Mouse (Mus musculus): ENCODE data around the gene Scaper. TPM values are rescaled to one million over a fixed set of nuclear protein-coding genes. Genes with fewer than 3 reads are reported as not detected.

Scaper gene
- polyA plus RNA-seq, 1 experiment from 2014 or later, result 15.1 TPM

DNA sequence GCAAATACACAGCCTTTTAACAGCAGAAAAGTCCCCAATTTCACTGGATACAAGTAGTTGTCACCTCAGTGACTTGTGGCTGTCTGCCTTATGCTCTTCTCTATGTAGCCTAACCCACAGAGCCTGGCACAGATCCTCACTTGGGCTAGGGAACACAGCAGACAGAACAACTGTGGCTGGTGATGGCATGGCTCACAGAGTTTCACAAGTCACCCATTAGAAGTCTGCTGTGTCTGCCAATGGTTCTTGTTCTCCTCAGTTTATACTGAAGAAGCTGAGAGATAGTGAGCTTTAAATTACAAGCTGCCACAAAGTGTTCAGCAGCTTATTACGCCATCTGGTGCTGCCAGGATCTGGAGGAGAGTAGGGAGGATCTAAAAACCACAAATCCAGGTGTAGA, 361.3 kb downstream of the Scaper start:
- DNase-seq (ENCODE audit: low spot score), result no peak
- 86% methylated on average over 1 of the region's 1 CpGs for WGBS

DNA sequence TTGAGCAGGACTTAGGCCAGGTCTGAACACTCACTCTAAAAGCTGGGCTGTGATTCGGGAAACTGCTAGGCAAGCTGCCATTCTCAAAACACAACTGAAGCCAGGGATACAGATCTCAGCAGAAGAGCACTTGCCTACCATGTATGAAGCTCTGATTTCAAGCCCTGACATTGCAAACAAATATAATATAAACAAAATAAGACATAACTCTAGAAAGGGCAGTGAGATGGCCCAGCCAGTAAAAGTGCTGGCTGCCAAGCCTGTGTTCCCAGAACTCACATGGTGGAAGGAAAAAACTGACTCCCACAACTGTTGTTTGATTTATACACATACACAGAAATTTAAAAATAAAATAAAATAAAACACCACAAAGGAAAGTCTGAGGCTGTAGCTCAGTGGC, 366.8 kb downstream of the Scaper start:
- no peaks in the 10 kb centered on the region for H3K4me1 ChIP-seq (replicated peaks; ENCODE audit: control insufficient read depth, insufficient read depth, low read length)
- H3K4me3 ChIP-seq (ENCODE audit: low read depth, low read length), result no peak overlapping the region
- WGBS, result 96% methylated on average over 1 of the region's 1 CpGs
- ATAC-seq (ENCODE audit: low FRiP score), result no peak
- no peaks in the 10 kb centered on the region for H3K36me3 ChIP-seq (ENCODE audit: control insufficient read depth, insufficient read depth, low read length)
- no peak overlapping the region for H3K27ac ChIP-seq (ENCODE audit: low read depth, low read length)
- H3K27me3 ChIP-seq (ENCODE audit: control insufficient read depth, insufficient read depth, low read length), result no peaks in the 10 kb centered on the region
- no peak overlapping the region for H3K4me2 ChIP-seq (replicated peaks; ENCODE audit: low read depth, low read length)
- H3K9ac ChIP-seq (ENCODE audit: low read depth, low read length), result no peak overlapping the region
- no peak for DNase-seq (ENCODE audit: low spot score)
- H3K9me3 ChIP-seq (ENCODE audit: control insufficient read depth, low read length), result no peaks in the 10 kb centered on the region

More for the DNA sequence above, 361.3 kb downstream of the Scaper start:
- H3K36me3 ChIP-seq (ENCODE audit: control insufficient read depth, insufficient read depth, low read length), result no peaks in the 10 kb centered on the region
- ATAC-seq (ENCODE audit: low FRiP score), result no peak
- no peaks in the 10 kb centered on the region for H3K27me3 ChIP-seq (ENCODE audit: control insufficient read depth, insufficient read depth, low read length)
- H3K9ac ChIP-seq (ENCODE audit: low read depth, low read length), result no peak overlapping the region
- H3K4me2 ChIP-seq (replicated peaks; ENCODE audit: low read depth, low read length), result no peak overlapping the region
- H3K4me3 ChIP-seq (ENCODE audit: low read depth, low read length), result no peak overlapping the region
- no peaks in the 10 kb centered on the region for H3K4me1 ChIP-seq (replicated peaks; ENCODE audit: control insufficient read depth, insufficient read depth, low read length)
- no peaks in the 10 kb centered on the region for H3K9me3 ChIP-seq (ENCODE audit: control insufficient read depth, low read length)
- H3K27ac ChIP-seq (ENCODE audit: low read depth, low read length), result no peak overlapping the region

DNA sequence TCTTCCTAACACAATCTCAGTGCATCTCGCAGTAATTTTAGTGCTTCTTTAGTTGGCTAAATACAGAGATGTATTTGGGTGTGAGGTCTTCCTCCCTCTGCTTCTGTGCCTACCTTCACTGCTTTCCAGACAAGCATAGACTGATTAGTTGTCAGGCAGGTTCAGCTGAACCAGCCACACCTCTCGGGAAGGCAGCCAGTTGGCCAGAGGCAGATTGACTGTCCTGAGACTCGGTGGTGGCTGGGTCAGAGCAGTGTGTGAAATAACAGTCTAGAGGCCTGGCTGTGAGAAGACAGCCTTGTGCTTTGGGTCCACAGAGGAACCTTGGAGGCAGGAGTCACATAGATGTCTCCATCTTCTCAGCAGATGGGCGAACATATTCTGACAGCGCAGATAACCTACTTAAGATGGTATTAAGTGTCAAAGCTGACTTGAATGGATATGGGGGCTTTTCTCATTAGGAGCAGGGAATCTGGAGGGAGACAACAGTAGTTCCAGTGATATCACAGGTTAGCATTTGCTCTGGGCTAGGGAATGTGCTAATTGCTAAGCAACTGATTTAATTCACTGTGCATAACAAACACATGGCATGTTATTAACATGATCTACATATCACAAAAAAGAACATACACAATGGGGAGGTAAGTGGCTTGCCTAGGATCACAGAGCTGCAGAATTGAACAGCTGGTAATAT, 369.3 kb downstream of the Scaper start:
- ATAC-seq (ENCODE audit: low FRiP score) (no peak), DNase-seq (ENCODE audit: low spot score) (no peak)
- no peaks in the 10 kb centered on the region for H3K27me3 ChIP-seq (ENCODE audit: control insufficient read depth, insufficient read depth, low read length)
- no peaks in the 10 kb centered on the region for H3K36me3 ChIP-seq (ENCODE audit: control insufficient read depth, insufficient read depth, low read length)
- 75% methylated on average over 5 of the region's 5 CpGs for WGBS
- 0 out of 2 replicates have a peak overlapping the region, but pooled peaks have one; percentile 10 for H3K27ac ChIP-seq (ENCODE audit: low read depth, low read length)
- H3K4me2 ChIP-seq (replicated peaks; ENCODE audit: low read depth, low read length), result no peak overlapping the region
- no peaks in the 10 kb centered on the region for H3K9me3 ChIP-seq (ENCODE audit: control insufficient read depth, low read length)
- no peaks in the 10 kb centered on the region for H3K4me1 ChIP-seq (replicated peaks; ENCODE audit: control insufficient read depth, insufficient read depth, low read length)
- no peak overlapping the region for H3K9ac ChIP-seq (ENCODE audit: low read depth, low read length)
- no peak overlapping the region for H3K4me3 ChIP-seq (ENCODE audit: low read depth, low read length)

DNA sequence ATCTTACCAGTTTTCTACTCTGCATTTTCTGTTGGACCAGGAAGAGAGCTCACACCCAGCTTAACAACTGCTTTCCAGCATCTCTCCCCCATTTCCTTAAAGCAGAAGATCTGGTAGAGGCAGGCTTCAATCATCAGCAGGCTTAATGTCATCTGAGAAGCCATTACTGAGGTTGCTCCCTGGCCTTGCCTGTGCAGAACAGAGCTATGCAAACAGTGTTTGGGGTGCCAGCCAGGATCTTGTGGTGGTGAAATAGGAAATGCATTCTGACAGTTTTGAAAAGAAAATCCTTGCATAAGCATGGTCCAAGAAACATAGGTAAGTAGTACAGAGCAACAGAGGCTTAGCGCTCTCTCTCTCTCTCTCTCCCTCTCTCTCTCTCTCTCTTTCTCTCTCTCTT, 377.0 kb downstream of the Scaper start:
- Histone ChIP-seq H3K27ac (ENCODE audit: low read depth, low read length) (no peak overlapping the region), H3K9ac (ENCODE audit: low read depth, low read length) (no peak overlapping the region), H3K9me3 (ENCODE audit: control insufficient read depth, low read length) (no peaks in the 10 kb centered on the region), H3K4me3 (ENCODE audit: low read depth, low read length) (no peak overlapping the region), H3K36me3 (ENCODE audit: control insufficient read depth, insufficient read depth, low read length) (no peaks in the 10 kb centered on the region), H3K27me3 (ENCODE audit: control insufficient read depth, insufficient read depth, low read length) (no peaks in the 10 kb centered on the region), H3K4me2 (replicated peaks; ENCODE audit: low read depth, low read length) (no peak overlapping the region), H3K4me1 (replicated peaks; ENCODE audit: control insufficient read depth, insufficient read depth, low read length) (no peaks in the 10 kb centered on the region)
- DNase-seq (ENCODE audit: low spot score), result no peak
- no peak for ATAC-seq (ENCODE audit: low FRiP score)
- WGBS, result 92% methylated on average over 1 of the region's 1 CpGs

DNA sequence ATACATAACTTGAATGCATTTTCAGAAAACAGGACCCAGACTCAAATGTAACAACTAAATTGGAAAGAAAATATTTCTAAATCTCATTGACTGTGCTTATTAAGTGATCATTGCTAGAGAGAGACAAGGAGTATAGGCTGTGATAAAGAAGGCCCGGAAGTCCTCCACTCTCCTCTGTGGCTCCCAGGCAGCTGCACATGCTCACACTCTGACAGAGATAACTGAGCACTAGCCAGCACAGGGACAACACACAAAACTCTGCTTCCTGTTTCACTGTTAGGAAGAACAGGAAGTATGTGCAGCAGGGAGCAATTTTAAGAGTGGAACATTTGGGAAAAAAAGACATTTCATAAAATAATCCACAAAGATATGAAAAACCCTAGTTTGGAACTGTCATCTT, 382.9 kb downstream of the Scaper start:
- no peak overlapping the region for H3K4me2 ChIP-seq (replicated peaks; ENCODE audit: low read depth, low read length)
- no peak for ATAC-seq (ENCODE audit: low FRiP score)
- H3K4me3 ChIP-seq (ENCODE audit: low read depth, low read length), result no peak overlapping the region
- no peaks in the 10 kb centered on the region for H3K36me3 ChIP-seq (ENCODE audit: control insufficient read depth, insufficient read depth, low read length)
- H3K27me3 ChIP-seq (ENCODE audit: control insufficient read depth, insufficient read depth, low read length), result peaks cover 1% of the 10 kb centered on the region
- H3K27ac ChIP-seq (ENCODE audit: low read depth, low read length), result no peak overlapping the region
- no peaks in the 10 kb centered on the region for H3K4me1 ChIP-seq (replicated peaks; ENCODE audit: control insufficient read depth, insufficient read depth, low read length)
- H3K9ac ChIP-seq (ENCODE audit: low read depth, low read length), result no peak overlapping the region
- DNase-seq (ENCODE audit: low spot score), result no peak
- no peaks in the 10 kb centered on the region for H3K9me3 ChIP-seq (ENCODE audit: control insufficient read depth, low read length)
- 79% methylated on average over 1 of the region's 1 CpGs for WGBS

DNA sequence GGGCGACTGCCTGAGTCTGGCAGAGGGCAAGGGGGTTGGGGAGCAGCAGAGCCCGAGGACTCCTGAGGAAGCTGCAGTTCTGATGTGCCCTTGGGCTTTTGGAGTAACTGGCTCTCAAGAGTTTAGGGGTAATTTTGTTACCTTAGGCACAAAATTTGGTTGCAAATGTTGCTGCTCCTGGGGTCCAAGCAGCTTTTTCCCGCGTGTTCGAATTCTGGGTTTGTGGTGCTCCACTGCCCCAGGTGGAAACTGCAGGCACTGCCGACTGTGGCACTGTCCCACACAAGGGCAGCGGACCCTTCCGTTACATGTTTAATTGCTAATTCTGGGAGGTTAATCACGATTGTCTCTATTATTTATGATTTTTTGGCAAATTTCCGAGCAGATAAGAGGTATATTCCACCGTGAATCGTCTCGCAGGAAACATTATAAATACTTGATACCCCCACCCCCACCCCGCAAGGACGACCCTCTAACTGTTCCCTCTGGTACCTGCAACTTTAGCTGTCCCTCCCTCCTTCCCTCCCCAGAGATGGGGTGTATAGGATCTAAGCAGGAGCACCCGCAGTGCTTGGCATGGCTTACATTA, 388.5 kb downstream of the Scaper start:
- WGBS, result 4% methylated on average over 16 of the region's 16 CpGs
- DNase-seq (ENCODE audit: low spot score), result peak; percentile 42
- Histone ChIP-seq H3K4me3 (ENCODE audit: low read depth, low read length) (no peak overlapping the region), H3K36me3 (ENCODE audit: control insufficient read depth, insufficient read depth, low read length) (no peaks in the 10 kb centered on the region), H3K4me2 (replicated peaks; ENCODE audit: low read depth, low read length) (no peak overlapping the region), H3K9ac (ENCODE audit: low read depth, low read length) (no peak overlapping the region), H3K27me3 (ENCODE audit: control insufficient read depth, insufficient read depth, low read length) (peaks cover 54% of the 10 kb centered on the region), H3K4me1 (replicated peaks; ENCODE audit: control insufficient read depth, insufficient read depth, low read length) (peaks cover 2% of the 10 kb centered on the region; the same call in 1 of the 2 replicates), H3K9me3 (ENCODE audit: control insufficient read depth, low read length) (no peaks in the 10 kb centered on the region), H3K27ac (ENCODE audit: low read depth, low read length) (no peak overlapping the region)
- ATAC-seq (ENCODE audit: low FRiP score), result 0 out of 2 replicates have a peak, but pooled peaks have one; percentile 42

DNA sequence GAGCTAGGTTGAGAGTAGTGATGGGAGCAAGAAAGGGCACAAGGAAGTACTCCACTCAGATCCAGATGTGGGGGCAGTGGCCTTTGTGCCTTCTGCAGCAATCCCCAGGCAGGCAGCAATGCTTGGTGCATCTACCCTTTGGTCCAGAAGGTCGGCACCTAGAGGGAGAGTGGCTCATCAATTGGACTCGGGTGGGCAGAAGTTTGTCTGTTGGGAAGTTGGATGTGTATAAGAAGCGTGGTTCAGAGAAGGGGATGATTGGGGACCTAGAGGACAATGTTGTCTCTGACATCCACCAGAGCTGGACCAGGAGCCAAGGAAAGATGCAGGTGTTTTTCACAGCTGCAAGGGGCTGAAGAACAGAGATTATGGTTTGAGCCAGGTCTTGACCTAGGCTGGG, 389.0 kb downstream of the Scaper start:
- H3K9me3 ChIP-seq (ENCODE audit: control insufficient read depth, low read length), result no peaks in the 10 kb centered on the region
- no peak overlapping the region for H3K4me2 ChIP-seq (replicated peaks; ENCODE audit: low read depth, low read length)
- H3K9ac ChIP-seq (ENCODE audit: low read depth, low read length), result no peak overlapping the region
- H3K27ac ChIP-seq (ENCODE audit: low read depth, low read length), result no peak overlapping the region
- peaks cover 5% of the 10 kb centered on the region; the same call in 1 of the 2 replicates for H3K4me1 ChIP-seq (replicated peaks; ENCODE audit: control insufficient read depth, insufficient read depth, low read length)
- ATAC-seq (ENCODE audit: low FRiP score) (no peak), DNase-seq (ENCODE audit: low spot score) (no peak)
- H3K27me3 ChIP-seq (ENCODE audit: control insufficient read depth, insufficient read depth, low read length), result peaks cover 59% of the 10 kb centered on the region
- H3K36me3 ChIP-seq (ENCODE audit: control insufficient read depth, insufficient read depth, low read length), result no peaks in the 10 kb centered on the region
- no peak overlapping the region for H3K4me3 ChIP-seq (ENCODE audit: low read depth, low read length)
- WGBS, result 10% methylated on average over 3 of the region's 3 CpGs

DNA sequence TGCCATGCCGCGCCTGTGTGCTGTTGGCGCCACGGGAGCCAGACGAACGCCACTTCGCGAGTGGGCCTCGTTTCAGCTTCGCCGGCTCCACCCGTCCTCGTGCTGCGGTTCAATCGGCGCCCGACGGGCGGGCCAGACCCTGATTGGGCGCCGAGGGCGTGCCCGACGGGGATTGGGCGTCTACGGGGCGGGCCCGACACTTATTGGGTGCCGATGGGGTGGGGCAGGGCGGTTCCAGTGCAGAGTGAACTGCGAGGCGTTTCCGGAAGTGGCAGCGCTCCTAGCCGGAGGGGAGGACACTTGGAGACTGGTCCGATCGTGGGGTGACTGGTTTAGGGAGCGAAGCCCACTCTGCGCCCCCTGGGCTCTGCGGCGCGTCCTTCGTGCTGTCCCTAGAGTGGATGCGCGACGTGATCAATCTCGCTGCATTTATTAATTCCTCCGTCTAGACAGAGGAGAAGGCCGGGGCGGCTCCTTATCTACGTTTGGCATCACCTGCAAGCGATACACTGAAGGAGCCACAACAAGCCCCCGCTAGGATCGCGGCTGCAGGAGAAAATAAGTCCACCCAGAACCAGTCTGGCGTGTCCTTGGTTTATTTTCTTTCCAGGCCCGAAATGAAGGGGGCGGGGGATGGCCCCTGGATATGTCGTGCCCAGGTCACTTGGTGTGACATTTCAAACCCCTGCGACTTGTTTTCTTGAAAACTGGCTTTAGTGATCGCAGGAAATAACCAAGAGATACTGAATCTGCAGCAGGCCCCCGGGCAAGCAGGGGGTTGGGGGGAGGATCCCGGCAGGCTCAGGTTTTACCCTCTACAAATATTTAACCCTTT, 391.5 kb downstream of the Scaper start:
- peak overlapping the region; percentile 36 for H3K4me2 ChIP-seq (replicated peaks; ENCODE audit: low read depth, low read length)

More for the DNA sequence above, 391.5 kb downstream of the Scaper start:
- Histone ChIP-seq H3K9me3 (ENCODE audit: control insufficient read depth, low read length) (no peaks in the 10 kb centered on the region), H3K9ac (ENCODE audit: low read depth, low read length) (no peak overlapping the region), H3K36me3 (ENCODE audit: control insufficient read depth, insufficient read depth, low read length) (no peaks in the 10 kb centered on the region), H3K4me3 (ENCODE audit: low read depth, low read length) (peak overlapping the region; percentile 24), H3K27ac (ENCODE audit: low read depth, low read length) (no peak overlapping the region), H3K27me3 (ENCODE audit: control insufficient read depth, insufficient read depth, low read length) (peaks cover 79% of the 10 kb centered on the region), H3K4me1 (replicated peaks; ENCODE audit: control insufficient read depth, insufficient read depth, low read length) (peaks cover 10% of the 10 kb centered on the region)
- DNase-seq (ENCODE audit: low spot score) (peak; percentile 71), ATAC-seq (ENCODE audit: low FRiP score) (peak; percentile 52; the same call in 1 of the 2 replicates)
- 3% methylated on average over 62 of the region's 63 CpGs for WGBS
